Mouse (Mus musculus) MEL (cell line): ENCODE results near the gene Scamp1. TPM values are rescaled to one million over a fixed set of nuclear protein-coding genes. Genes with fewer than 3 reads are reported as not detected.

Experiments used
- DNase-seq: peaks from one replicate; pipeline ENCODE4 v3.0.0; 2011; ENCODE audit warnings: low read depth, low spot score
- H3K27ac ChIP-seq: 2 replicates; pipeline ENCODE4 v1.5.1; 2012; ENCODE audit warnings: low read depth, mild to moderate bottlenecking, control low read depth, low read length, moderate library complexity; ENCODE audit not compliant: control insufficient read depth
- H3K27me3 ChIP-seq, 2 experiments: fragments of 150-350 bp in 1 of 2; sonication (generic) in 1 of 2; 2 replicates each; pipeline ENCODE4 v1.6.1; 2012; ENCODE audit warnings: low read length in 2 of 2, mild to moderate bottlenecking in 2 of 2, improper control_type of control experiment in 1 of 2, moderate library complexity in 1 of 2; ENCODE audit not compliant: insufficient read depth in 2 of 2, control insufficient read depth in 1 of 2
- H3K36me3 ChIP-seq, 2 experiments: 2 replicates each; pipeline ENCODE4 v1.6.1; 2012 to 2014; ENCODE audit warnings: low read length in 2 of 2, improper control_type of control experiment in 1 of 2, inconsistent platforms in 1 of 2, mild to moderate bottlenecking in 1 of 2; ENCODE audit not compliant: insufficient read depth in 2 of 2, control insufficient read depth in 1 of 2
- H3K4me1 ChIP-seq, 2 experiments: fragments of 150-350 bp in 1 of 2; sonication (generic) in 1 of 2; 2 replicates each; pipeline ENCODE4 v1.6.1; 2012; ENCODE audit warnings: low read length in 2 of 2, improper control_type of control experiment in 1 of 2, mild to moderate bottlenecking in 1 of 2; ENCODE audit not compliant: insufficient read depth in 2 of 2, control insufficient read depth in 1 of 2
- H3K4me3 ChIP-seq, 2 experiments: fragments of 150-350 bp in 1 of 2; sonication (generic) in 1 of 2; 2 replicates each; pipeline ENCODE4 v1.5.1; 2012; ENCODE audit warnings: low read depth in 2 of 2, low read length in 2 of 2, mild to moderate bottlenecking in 2 of 2, moderate library complexity in 2 of 2, control low read depth in 1 of 2, improper control_type of control experiment in 1 of 2; ENCODE audit not compliant: control insufficient read depth in 1 of 2, insufficient read depth in 1 of 2
- H3K79me2 ChIP-seq: 2 replicates; pipeline ENCODE4 v1.6.1; 2012; ENCODE audit warnings: mild to moderate bottlenecking, low read length, moderate library complexity; ENCODE audit not compliant: control insufficient read depth, poor library complexity, insufficient read depth
- H3K9ac ChIP-seq: 2 replicates; pipeline ENCODE4 v1.6.1; 2012; ENCODE audit warnings: low read depth, mild to moderate bottlenecking, control low read depth, low read length, moderate library complexity; ENCODE audit not compliant: control insufficient read depth, poor library complexity, severe bottlenecking
- H3K9me3 ChIP-seq: fragments of 150-350 bp; sonication (generic); replicated peaks from 2 replicates; pipeline ENCODE4 v1.6.1; 2012; ENCODE audit warnings: mild to moderate bottlenecking, low read length, improper control_type of control experiment, moderate library complexity; ENCODE audit not compliant: insufficient read depth
- CHD2 ChIP-seq: IDR thresholded peaks from 2 replicates; pipeline ENCODE4 v1.6.1; 2011; ENCODE audit warnings: low read length, improper control_type of control experiment
- CTCF ChIP-seq, 3 experiments: IDR thresholded peaks in 2 of 3; conservative IDR thresholded peaks in 1 of 3; 2 replicates each; pipeline ENCODE4 v1.5.1; 2011 to 2012; ENCODE audit warnings: low read length in 3 of 3, low read depth in 2 of 3, mild to moderate bottlenecking in 2 of 3, improper control_type of control experiment in 1 of 3, inconsistent platforms in 1 of 3, mixed read lengths in 1 of 3, moderate library complexity in 1 of 3; ENCODE audit not compliant: control insufficient read depth in 1 of 3, insufficient read depth in 1 of 3, poor library complexity in 1 of 3, severe bottlenecking in 1 of 3
- E2F4 ChIP-seq: IDR thresholded peaks from 2 replicates; pipeline ENCODE4 v1.6.1; 2011; ENCODE audit warnings: low read depth, low read length, improper control_type of control experiment, borderline replicate concordance
- ELF1 ChIP-seq: IDR thresholded peaks from 2 replicates; pipeline ENCODE4 v1.6.1; 2014; ENCODE audit warnings: low read depth, mild to moderate bottlenecking, inconsistent platforms, low read length, improper control_type of control experiment, moderate library complexity
- GABPA ChIP-seq: IDR thresholded peaks from 2 replicates; pipeline ENCODE4 v1.6.1; 2012; ENCODE audit warnings: low read depth, mild to moderate bottlenecking, inconsistent platforms, low read length, improper control_type of control experiment, moderate library complexity
- HCFC1 ChIP-seq: IDR thresholded peaks from 2 replicates; pipeline ENCODE4 v1.6.1; 2012; ENCODE audit warnings: low read depth, mild to moderate bottlenecking, inconsistent platforms, low read length, improper control_type of control experiment, moderate library complexity
- MAX ChIP-seq: IDR thresholded peaks from 2 replicates; pipeline ENCODE4 v1.6.1; 2011; ENCODE audit warnings: low read length, improper control_type of control experiment
- MAZ ChIP-seq: IDR thresholded peaks from 2 replicates; pipeline ENCODE4 v1.6.1; 2012; ENCODE audit warnings: low read depth, mild to moderate bottlenecking, inconsistent platforms, low read length, improper control_type of control experiment
- NRF1 ChIP-seq: IDR thresholded peaks from 2 replicates; pipeline ENCODE4 v1.6.1; 2014; ENCODE audit warnings: low read depth, mild to moderate bottlenecking, inconsistent platforms, low read length, improper control_type of control experiment, moderate library complexity; ENCODE audit not compliant: poor library complexity, insufficient read depth, severe bottlenecking
- POLR2AphosphoS2 ChIP-seq: IDR thresholded peaks from 2 replicates; pipeline ENCODE4 v1.6.1; 2011; ENCODE audit warnings: low read length, improper control_type of control experiment
- SIN3A ChIP-seq: IDR thresholded peaks from 2 replicates; pipeline ENCODE4 v1.6.1; 2012; ENCODE audit warnings: low read length, improper control_type of control experiment, inconsistent platforms
- TBP ChIP-seq: IDR thresholded peaks from 2 replicates; pipeline ENCODE4 v1.8.0; 2011; ENCODE audit warnings: low read depth, low read length, improper control_type of control experiment
- USF1 ChIP-seq: IDR thresholded peaks from 2 replicates; pipeline ENCODE4 v1.6.1; 2014; ENCODE audit warnings: low read depth, mild to moderate bottlenecking, inconsistent platforms, low read length, improper control_type of control experiment, moderate library complexity
- USF2 ChIP-seq, 2 experiments: IDR thresholded peaks; 2 replicates each; pipeline ENCODE4 v1.6.1; 2011 to 2012; ENCODE audit warnings: improper control_type of control experiment in 2 of 2, low read length in 2 of 2, borderline replicate concordance in 1 of 2, inconsistent platforms in 1 of 2, low read depth in 1 of 2, mild to moderate bottlenecking in 1 of 2; ENCODE audit not compliant: insufficient read depth in 1 of 2
- ZC3H11A ChIP-seq: IDR thresholded peaks from 2 replicates; pipeline ENCODE4 v1.6.1; 2012; ENCODE audit warnings: low read depth, mild to moderate bottlenecking, inconsistent platforms, low read length, improper control_type of control experiment
- ZKSCAN1 ChIP-seq: IDR thresholded peaks from 2 replicates; pipeline ENCODE4 v1.6.1; 2012; ENCODE audit warnings: low read depth, mild to moderate bottlenecking, inconsistent platforms, low read length, improper control_type of control experiment, moderate library complexity
- polyA plus RNA-seq, 2 experiments: library from polyadenylated mRNA; stranded (reverse) in 1 of 2; unstranded in 1 of 2; fragments of >175 nt in 1 of 2; fragments of >200 nt in 1 of 2; gene quantifications; 2 replicates each; pipeline versions ENCODE4 v1.2.1 to v1.2.4; 2012; ENCODE audit warnings: low replicate concordance in 2 of 2, low read depth in 1 of 2; ENCODE audit not compliant: insufficient read length in 2 of 2, insufficient read depth in 1 of 2, missing spikeins in 1 of 2
- total RNA-seq: library from RNA; depleted of rRNA; stranded (reverse); fragments of 300-350 nt; gene quantifications from 2 replicates; pipeline ENCODE4 v1.2.3, GENCODE M21; 2012

Gene Scamp1
- total and polyA plus RNA-seq, 3 experiments = 0.03 TPM; not detected in 2

DNA sequence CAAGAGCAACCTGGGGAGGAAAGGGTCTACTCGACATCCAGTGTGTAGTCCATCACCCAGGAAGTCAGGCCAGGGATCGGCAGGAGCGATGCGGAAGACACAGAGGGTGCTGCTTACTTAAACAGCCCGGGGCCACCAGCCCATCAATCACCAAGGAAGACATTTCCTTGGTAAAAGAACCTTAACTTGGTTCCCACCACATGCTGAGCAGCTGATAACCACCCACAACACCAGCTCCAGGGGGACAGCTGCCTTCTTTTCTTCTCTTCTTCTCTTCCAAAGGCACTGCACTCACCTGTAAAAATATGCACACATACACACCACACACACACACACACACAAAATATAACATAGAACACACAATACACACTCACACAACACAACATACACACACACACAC, 44.8 kb downstream of the Scamp1 start:
- H3K4me1 ChIP-seq = no peaks in the 10 kb centered on the region

DNA sequence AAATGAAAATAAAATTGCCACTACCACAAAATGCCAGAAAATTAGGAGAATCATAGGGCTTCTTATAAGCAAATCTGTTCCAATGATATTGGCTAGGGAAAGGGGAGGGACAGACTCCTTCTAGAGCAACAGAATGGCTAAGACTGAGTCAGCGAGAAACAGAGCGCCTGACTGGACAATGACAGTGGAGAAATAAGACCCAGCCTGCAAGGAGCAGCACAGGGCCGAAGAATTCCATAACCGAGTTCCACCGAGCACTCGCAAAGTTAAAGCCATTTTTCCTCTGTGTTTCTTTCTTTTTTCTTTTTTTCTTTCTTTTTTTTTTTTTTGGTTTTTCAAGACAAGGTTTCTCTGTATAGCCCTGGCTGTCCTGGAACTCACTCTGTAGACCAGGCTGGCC, 45.5 kb downstream of the Scamp1 start:
- Histone ChIP-seq H3K27me3 (peaks cover 0 to 5% of the 10 kb centered on the region in 2 experiments; a peak in 2 of 4 replicates), H3K4me1 (no peaks in the 10 kb centered on the region), H3K79me2 (no peaks in the 10 kb centered on the region), H3K9ac (no peak overlapping the region), H3K36me3 (no peaks in the 10 kb centered on the region), H3K4me3 (no peak overlapping the region), H3K9me3 (no peaks in the 10 kb centered on the region), H3K27ac (no peak overlapping the region)
- TF ChIP-seq MAZ (no peak), SIN3A (no peak), ZKSCAN1 (no peak), ZC3H11A (no peak), TBP (no peak)
- no peak for DNase-seq

More for the DNA sequence above, 44.8 kb downstream of the Scamp1 start:
- Histone ChIP-seq H3K27ac (no peak overlapping the region), H3K79me2 (no peaks in the 10 kb centered on the region), H3K27me3 (peaks cover 0 to 5% of the 10 kb centered on the region in 2 experiments; a peak in 2 of 4 replicates), H3K9ac (no peak overlapping the region), H3K9me3 (no peaks in the 10 kb centered on the region), H3K4me3 (no peak overlapping the region), H3K36me3 (no peaks in the 10 kb centered on the region)
- DNase-seq = no peak
- no peak for TF ChIP-seq HCFC1
- TF ChIP-seq ZC3H11A = no peak
- TF ChIP-seq ELF1 = no peak
- no peak for TF ChIP-seq E2F4
- TF ChIP-seq USF2 (IDR thresholded peaks at IDR 0.05; ENCODE audit: borderline replicate concordance in 1 of 2, insufficient read depth in 1 of 2, low read depth in 1 of 2, low read length in 2 of 2) = no peak
- TF ChIP-seq CHD2 = no peak
- TF ChIP-seq NRF1 = no peak
- no peak for TF ChIP-seq CTCF (IDR thresholded peaks at IDR 0.05 in 2 of 3, conservative IDR thresholded peaks at IDR 0.05 in 1 of 3; ENCODE audit: control insufficient read depth in 1 of 3, insufficient read depth in 1 of 3, low read depth in 2 of 3, low read length in 3 of 3, poor library complexity in 1 of 3, severe bottlenecking in 1 of 3)
- TF ChIP-seq MAX = no peak
- no peak for TF ChIP-seq GABPA

- TF ChIP-seq USF1 (no peak), POLR2AphosphoS2 (no peak)
- Histone ChIP-seq H3K27ac (no peak overlapping the region), H3K27me3 (peaks cover 0 to 5% of the 10 kb centered on the region in 2 experiments; a peak in 2 of 4 replicates), H3K79me2 (no peaks in the 10 kb centered on the region), H3K9ac (no peak overlapping the region), H3K4me1 (no peaks in the 10 kb centered on the region), H3K36me3 (no peaks in the 10 kb centered on the region), H3K4me3 (no peak overlapping the region), H3K9me3 (no peaks in the 10 kb centered on the region)
- DNase-seq = no peak
Observed at GRCm38 (mm10) chr13:94239488-94239887, 46.2 kb downstream of the Scamp1 start.
